Mouse (Mus musculus) mammary gland, adult 2 months (tissue): ENCODE measurements around the gene Sel1l2. TPM values are rescaled to one million over a fixed set of nuclear protein-coding genes. Genes with fewer than 3 reads are reported as not detected.

Experiments
- polyA plus RNA-seq: library from polyadenylated mRNA; depleted of rRNA; stranded (reverse); fragments of >200 nt; gene quantifications from 2 replicates; pipeline ENCODE4 v1.2.3, GENCODE M21; 2012; ENCODE audit warnings: low replicate concordance; rRNA removed

Gene Sel1l2
- polyA plus RNA-seq: not detected in 2 replicates

GRCm38 (mm10) chr2:140389525-140389924 is at the start of gene Sel1l2:
Sel1l2 (minus strand) TSS chr2:140389706.

GRCm38 (mm10) chr2:140395179-140395578 is 5.7 kb upstream of the Sel1l2 start, which contains the start of gene Macrod2:
Macrod2 (plus strand) TSS chr2:140395309.

Other genes with a start within 250 kb of the Sel1l2 start
- gene Gm17374, start 237.7 kb downstream of the Sel1l2 start, polyA plus RNA-seq: not detected in 2 replicates
- gene Esf1, start 219.1 kb downstream of the Sel1l2 start, polyA plus RNA-seq: 0.20 and 0.95 TPM in 2 replicates
- gene Ndufaf5, start 219.1 kb downstream of the Sel1l2 start, polyA plus RNA-seq: 4.7 and 6.4 TPM in 2 replicates
- 1.5 and 5.9 TPM in 2 replicates for gene Macrod2, start 5.6 kb upstream of the Sel1l2 start, polyA plus RNA-seq